3 mouse cellular contexts compared by ENCODE assay signal in the genomic region with DNA sequence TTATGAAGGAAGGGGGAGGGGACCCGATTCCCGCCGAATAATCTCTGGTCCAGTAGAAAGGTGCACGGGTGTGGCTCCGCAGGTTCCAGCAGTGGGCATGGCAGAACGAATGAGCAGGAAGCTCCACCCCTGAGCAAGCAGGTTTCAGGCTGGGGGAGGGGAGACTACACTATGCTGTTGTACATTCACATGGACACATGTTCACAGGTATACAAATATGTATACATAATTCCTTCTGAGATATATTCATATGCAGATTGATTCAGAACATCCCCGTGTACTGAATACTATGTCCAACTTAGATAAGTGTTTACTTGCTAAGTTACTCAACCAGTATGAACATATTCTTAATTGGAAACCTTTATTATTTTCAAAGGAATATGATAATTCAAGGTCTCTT.
DNase-seq lines count a peak whose midpoint lies in the region.

No protein-coding gene starts in this region.

- peak; percentile 53 for DNase-seq in ES-CJ7 (ENCODE audit: low read depth, low spot score)
- DNase-seq in R1 (ENCODE audit: low read depth, low spot score) = peak; percentile 51
- peak; percentile 54 for DNase-seq in ZHBTc4 (ENCODE audit: low read depth, low spot score)
